Mouse (Mus musculus): ENCODE data around the gene F2rl2. TPM values are rescaled to one million over a fixed set of nuclear protein-coding genes. Genes with fewer than 3 reads are reported as not detected.

F2rl2 gene
- polyA plus RNA-seq (2014; fragmentation: Nextera tagmentation; extraction: Ambion mirVana), result 2.6 and 4.2 TPM in 2 replicates

DNA sequence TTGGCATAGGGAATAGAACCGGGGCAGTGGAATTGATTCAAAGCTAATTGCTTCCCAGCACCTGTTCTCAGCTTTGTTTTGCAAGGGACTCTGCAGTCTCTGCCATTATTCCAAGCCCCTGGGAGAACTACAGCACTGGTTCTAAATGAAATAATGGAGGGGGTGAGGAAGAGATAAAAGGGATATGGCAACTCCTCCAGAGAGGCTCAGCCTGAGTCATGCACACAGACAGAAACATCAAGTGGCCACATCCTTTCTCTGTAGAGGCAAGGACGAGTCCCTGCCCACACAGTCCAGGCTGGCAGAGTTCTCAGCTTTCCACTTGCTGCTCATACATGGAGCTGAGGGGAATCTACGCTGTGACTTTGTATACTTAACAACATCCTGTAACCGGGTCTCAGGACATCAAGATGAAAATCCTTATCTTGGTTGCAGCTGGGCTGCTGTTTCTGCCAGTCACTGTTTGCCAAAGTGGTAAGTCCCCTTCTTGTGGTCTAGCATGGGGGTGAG, at the start of gene F2rl2:
Gene F2rl2, plus strand, starts transcription at position 200 of the 510 bp plus-strand sequence.
- no peak within 1 kb of the TSS for H3K4me2 ChIP-seq (ENCODE audit: low read depth)
- H3K4me1 ChIP-seq (ENCODE audit: control insufficient read depth, insufficient read depth, low read length), result no peaks in the 10 kb centered on the region
- no peak for ATAC-seq (ENCODE audit: insufficient read depth, low FRiP score, low TSS enrichment)
- no peak for DNase-seq (ENCODE audit: low spot score)
- H3K36me3 ChIP-seq (ENCODE audit: control insufficient read depth, insufficient read depth, low read length), result no peaks in the 10 kb centered on the region
- H3K27ac ChIP-seq (ENCODE audit: low read depth, low read length), result no peak within 1 kb of the TSS
- H3K4me3 ChIP-seq (ENCODE audit: low read depth, low read length), result no peak within 1 kb of the TSS
- 64% methylated on average over 4 of the region's 4 CpGs for WGBS
- no peaks in the 10 kb centered on the region for H3K9me3 ChIP-seq (ENCODE audit: control insufficient read depth, low read length)
- no peaks in the 10 kb centered on the region for H3K27me3 ChIP-seq (ENCODE audit: control insufficient read depth, insufficient read depth, low read length)
- H3K9ac ChIP-seq (ENCODE audit: low read length), result no peak within 1 kb of the TSS

DNA sequence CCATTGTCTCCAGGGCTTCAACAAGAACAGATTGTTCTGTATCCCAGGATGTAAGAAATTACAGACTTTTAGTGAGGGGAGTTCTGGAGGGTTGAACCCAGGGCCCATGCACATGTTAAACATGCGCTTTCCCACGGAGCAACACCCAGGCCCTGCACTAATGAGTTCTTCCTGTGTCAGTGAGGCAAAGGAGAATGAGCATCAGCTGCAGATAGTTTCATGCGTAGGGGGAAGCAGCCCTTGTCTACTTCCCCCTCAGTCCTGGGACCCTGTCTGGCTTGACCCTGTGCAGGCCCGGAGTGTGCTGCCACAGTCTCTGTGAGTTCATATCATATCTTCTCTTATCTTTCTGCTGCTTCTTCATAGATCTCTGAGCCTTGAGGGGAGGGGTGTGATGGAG, 49.4 kb upstream of the F2rl2 start:
- 56% methylated on average over 4 of the region's 4 CpGs for WGBS
- Histone ChIP-seq H3K27ac (ENCODE audit: low read depth, low read length) (no peak overlapping the region), H3K36me3 (ENCODE audit: control insufficient read depth, insufficient read depth, low read length) (peaks cover 2% of the 10 kb centered on the region; the same call in 1 of the 2 replicates), H3K4me2 (ENCODE audit: low read depth) (no peak overlapping the region), H3K4me1 (ENCODE audit: control insufficient read depth, insufficient read depth, low read length) (no peaks in the 10 kb centered on the region), H3K27me3 (ENCODE audit: control insufficient read depth, insufficient read depth, low read length) (no peaks in the 10 kb centered on the region), H3K9ac (ENCODE audit: low read length) (no peak overlapping the region), H3K4me3 (ENCODE audit: low read depth, low read length) (no peak overlapping the region), H3K9me3 (ENCODE audit: control insufficient read depth, low read length) (no peaks in the 10 kb centered on the region)
- ATAC-seq (ENCODE audit: insufficient read depth, low FRiP score, low TSS enrichment) (no peak), DNase-seq (ENCODE audit: low spot score) (no peak)

- H3K36me3 ChIP-seq (ENCODE audit: control insufficient read depth, insufficient read depth, low read length), result peaks cover 2% of the 10 kb centered on the region; the same call in 1 of the 2 replicates
- H3K9me3 ChIP-seq (ENCODE audit: control insufficient read depth, low read length), result no peaks in the 10 kb centered on the region
These were observed 46.7 kb upstream of the F2rl2 start for GRCm38 (mm10) chr13:95649941-95650340.

GRCm38 (mm10) chr13:95651870-95652668, 44.6 kb upstream of the F2rl2 start:
- no peak overlapping the region for H3K27ac ChIP-seq (ENCODE audit: low read depth, low read length)
- peaks cover 3% of the 10 kb centered on the region; the same call in 1 of the 2 replicates for H3K4me1 ChIP-seq (ENCODE audit: control insufficient read depth, insufficient read depth, low read length)
- no peak overlapping the region for H3K4me3 ChIP-seq (ENCODE audit: low read depth, low read length)
- WGBS, result 85% methylated on average over 7 of the region's 7 CpGs
- H3K9ac ChIP-seq (ENCODE audit: low read length), result no peak overlapping the region
- DNase-seq (ENCODE audit: low spot score) (no peak), ATAC-seq (ENCODE audit: insufficient read depth, low FRiP score, low TSS enrichment) (no peak)
- no peaks in the 10 kb centered on the region for H3K36me3 ChIP-seq (ENCODE audit: control insufficient read depth, insufficient read depth, low read length)
- H3K4me2 ChIP-seq (ENCODE audit: low read depth), result no peak overlapping the region
- H3K27me3 ChIP-seq (ENCODE audit: control insufficient read depth, insufficient read depth, low read length), result no peaks in the 10 kb centered on the region
- no peaks in the 10 kb centered on the region for H3K9me3 ChIP-seq (ENCODE audit: control insufficient read depth, low read length)

More at GRCm38 (mm10) chr13:95649941-95650340, 46.7 kb upstream of the F2rl2 start:
- peaks cover 3% of the 10 kb centered on the region; the same call in 1 of the 2 replicates for H3K4me1 ChIP-seq (ENCODE audit: control insufficient read depth, insufficient read depth, low read length)
- no peak overlapping the region for H3K9ac ChIP-seq (ENCODE audit: low read length)
- H3K27me3 ChIP-seq (ENCODE audit: control insufficient read depth, insufficient read depth, low read length), result no peaks in the 10 kb centered on the region
- H3K4me3 ChIP-seq (ENCODE audit: low read depth, low read length), result no peak overlapping the region
- WGBS, result 89% methylated on average over 3 of the region's 3 CpGs
- H3K27ac ChIP-seq (ENCODE audit: low read depth, low read length), result no peak overlapping the region
- H3K4me2 ChIP-seq (ENCODE audit: low read depth), result no peak overlapping the region
- DNase-seq (ENCODE audit: low spot score) (no peak), ATAC-seq (ENCODE audit: insufficient read depth, low FRiP score, low TSS enrichment) (no peak)

DNA sequence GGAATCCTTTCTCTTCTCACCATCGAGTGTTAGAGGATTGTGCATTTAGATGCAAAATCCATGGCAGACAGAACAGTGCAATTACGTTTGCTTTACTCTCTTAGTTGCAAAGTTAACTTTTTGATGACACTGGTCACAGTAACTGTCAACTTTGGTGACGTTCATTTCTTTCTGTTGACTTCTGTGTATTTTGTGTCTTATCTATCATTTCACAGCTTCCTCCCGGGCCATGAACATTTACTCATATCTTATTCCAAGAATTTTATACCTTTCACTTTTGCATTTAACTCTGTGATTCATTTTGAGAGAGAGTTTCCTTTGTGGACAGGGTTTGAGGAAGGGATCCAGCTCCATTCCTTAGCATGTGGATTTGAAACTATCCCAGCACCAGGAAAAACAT, 43.0 kb upstream of the F2rl2 start:
- Histone ChIP-seq H3K4me3 (ENCODE audit: low read depth, low read length) (no peak overlapping the region), H3K27ac (ENCODE audit: low read depth, low read length) (no peak overlapping the region), H3K36me3 (ENCODE audit: control insufficient read depth, insufficient read depth, low read length) (no peaks in the 10 kb centered on the region), H3K4me1 (ENCODE audit: control insufficient read depth, insufficient read depth, low read length) (peaks cover 3% of the 10 kb centered on the region; the same call in 1 of the 2 replicates), H3K9ac (ENCODE audit: low read length) (no peak overlapping the region), H3K9me3 (ENCODE audit: control insufficient read depth, low read length) (no peaks in the 10 kb centered on the region), H3K27me3 (ENCODE audit: control insufficient read depth, insufficient read depth, low read length) (no peaks in the 10 kb centered on the region), H3K4me2 (ENCODE audit: low read depth) (no peak overlapping the region)
- no peak for DNase-seq (ENCODE audit: low spot score)
- 83% methylated on average over 4 of the region's 4 CpGs for WGBS
- no peak for ATAC-seq (ENCODE audit: insufficient read depth, low FRiP score, low TSS enrichment)

DNA sequence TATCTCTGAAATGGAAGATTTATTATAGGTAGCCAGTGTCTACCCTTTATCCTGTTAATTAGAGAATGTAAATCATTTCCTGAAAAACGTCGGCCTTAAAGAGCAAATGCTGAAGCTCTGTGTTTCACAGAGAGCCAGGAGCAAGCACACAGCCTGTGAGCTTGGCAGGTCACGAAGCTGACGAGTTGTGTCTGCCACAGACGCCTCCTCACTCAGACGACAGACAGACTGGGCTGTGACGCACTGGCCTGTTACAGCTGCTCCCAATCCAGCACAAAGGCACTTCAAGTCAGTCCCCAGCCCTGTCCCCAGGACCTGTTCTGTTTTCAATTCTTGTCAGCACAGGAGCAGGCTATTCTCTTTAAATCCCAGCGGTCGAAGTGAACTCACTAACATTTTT, 41.4 kb upstream of the F2rl2 start:
- Histone ChIP-seq H3K9ac (ENCODE audit: low read length) (0 out of 2 replicates have a peak overlapping the region, but pooled peaks have one; percentile 3), H3K4me2 (ENCODE audit: low read depth) (no peak overlapping the region), H3K4me1 (ENCODE audit: control insufficient read depth, insufficient read depth, low read length) (peaks cover 3% of the 10 kb centered on the region; the same call in 1 of the 2 replicates), H3K9me3 (ENCODE audit: control insufficient read depth, low read length) (no peaks in the 10 kb centered on the region), H3K4me3 (ENCODE audit: low read depth, low read length) (no peak overlapping the region), H3K27ac (ENCODE audit: low read depth, low read length) (peak overlapping the region; percentile 49), H3K27me3 (ENCODE audit: control insufficient read depth, insufficient read depth, low read length) (no peaks in the 10 kb centered on the region), H3K36me3 (ENCODE audit: control insufficient read depth, insufficient read depth, low read length) (no peaks in the 10 kb centered on the region; the same call in 1 of the 2 replicates)
- ATAC-seq (ENCODE audit: insufficient read depth, low FRiP score, low TSS enrichment) (peak; percentile 83), DNase-seq (ENCODE audit: low spot score) (peak; percentile 24)
- WGBS, result 26% methylated on average over 9 of the region's 9 CpGs

DNA sequence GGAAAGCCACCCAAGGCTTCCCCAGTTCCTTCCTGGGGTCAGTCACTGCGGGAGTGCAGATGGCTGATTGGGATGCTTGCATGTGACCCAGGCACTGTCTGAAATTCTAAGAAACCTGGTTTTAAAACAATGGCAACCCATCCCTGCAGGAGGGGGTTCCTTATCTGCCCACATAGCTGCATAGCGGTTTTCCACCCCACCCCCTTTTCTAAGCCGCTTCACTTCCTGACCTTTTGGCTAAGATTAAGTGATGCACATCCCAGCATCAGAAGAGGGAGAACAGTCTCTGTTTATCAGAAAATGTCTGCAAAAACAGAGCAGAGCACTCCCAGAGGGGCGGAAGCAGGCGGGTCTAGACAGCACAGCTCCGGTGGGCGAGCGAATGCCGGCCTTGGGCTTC, 39.5 kb upstream of the F2rl2 start:
- no peak for ATAC-seq (ENCODE audit: insufficient read depth, low FRiP score, low TSS enrichment)
- Histone ChIP-seq H3K36me3 (ENCODE audit: control insufficient read depth, insufficient read depth, low read length) (no peaks in the 10 kb centered on the region; the same call in 1 of the 2 replicates), H3K27ac (ENCODE audit: low read depth, low read length) (no peak overlapping the region), H3K4me2 (ENCODE audit: low read depth) (no peak overlapping the region), H3K4me1 (ENCODE audit: control insufficient read depth, insufficient read depth, low read length) (peaks cover 3% of the 10 kb centered on the region; the same call in 1 of the 2 replicates), H3K27me3 (ENCODE audit: control insufficient read depth, insufficient read depth, low read length) (no peaks in the 10 kb centered on the region), H3K9me3 (ENCODE audit: control insufficient read depth, low read length) (no peaks in the 10 kb centered on the region), H3K9ac (ENCODE audit: low read length) (no peak overlapping the region), H3K4me3 (ENCODE audit: low read depth, low read length) (no peak overlapping the region)
- 75% methylated on average over 9 of the region's 9 CpGs for WGBS
- DNase-seq (ENCODE audit: low spot score), result no peak

DNA sequence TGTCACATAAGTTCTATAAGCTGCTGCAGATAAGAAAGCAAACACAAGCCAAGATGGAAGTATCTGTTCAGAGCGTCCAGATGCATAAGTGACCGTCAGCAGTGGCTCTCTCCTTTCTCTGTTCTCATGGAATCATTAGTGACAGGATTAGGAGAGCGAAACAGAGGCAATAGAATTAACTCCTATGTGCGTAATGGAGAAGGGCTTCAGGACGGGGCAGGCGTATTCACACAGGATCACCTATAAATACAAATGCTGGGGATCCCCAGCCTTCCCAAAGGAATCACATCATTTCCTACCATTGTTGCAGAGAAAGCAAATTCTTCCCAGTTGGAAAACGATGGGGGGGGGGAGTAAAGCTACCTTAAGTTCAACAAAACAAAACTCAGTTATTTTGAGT, 37.2 kb upstream of the F2rl2 start:
- no peak overlapping the region for H3K4me3 ChIP-seq (ENCODE audit: low read depth, low read length)
- H3K9me3 ChIP-seq (ENCODE audit: control insufficient read depth, low read length), result no peaks in the 10 kb centered on the region
- no peak overlapping the region for H3K9ac ChIP-seq (ENCODE audit: low read length)
- no peak for ATAC-seq (ENCODE audit: insufficient read depth, low FRiP score, low TSS enrichment)
- H3K27me3 ChIP-seq (ENCODE audit: control insufficient read depth, insufficient read depth, low read length), result no peaks in the 10 kb centered on the region
- H3K4me1 ChIP-seq (ENCODE audit: control insufficient read depth, insufficient read depth, low read length), result peaks cover 3% of the 10 kb centered on the region; the same call in 1 of the 2 replicates
- H3K36me3 ChIP-seq (ENCODE audit: control insufficient read depth, insufficient read depth, low read length), result peaks cover 2% of the 10 kb centered on the region; the same call in 1 of the 2 replicates
- WGBS, result 88% methylated on average over 7 of the region's 7 CpGs
- H3K27ac ChIP-seq (ENCODE audit: low read depth, low read length), result no peak overlapping the region
- no peak for DNase-seq (ENCODE audit: low spot score)
- no peak overlapping the region for H3K4me2 ChIP-seq (ENCODE audit: low read depth)
